Mouse (Mus musculus) cortical plate, adult 2 months (tissue): ENCODE measurements around the gene Nin. TPM values are rescaled to one million over a fixed set of nuclear protein-coding genes. Genes with fewer than 3 reads are reported as not detected.
"Not testable (repeated sequence)": the region's sequence is repeated elsewhere in the genome, so short reads cannot be mapped to it uniquely, and the experiment has no call there.

ENCODE experiments used
- H3K27ac ChIP-seq: fragments of 200-500 bp; 2 replicates; pipeline ENCODE4 v1.5.1; 2012; ENCODE audit warnings: low read length, control low read depth, inconsistent platforms; ENCODE audit not compliant: insufficient read depth
- H3K4me1 ChIP-seq: fragments of 200-500 bp; 2 replicates; pipeline ENCODE4 v1.6.1; 2011; ENCODE audit warnings: low read length; ENCODE audit not compliant: control insufficient read depth, insufficient read depth
- H3K4me3 ChIP-seq: fragments of 200-500 bp; 2 replicates; pipeline ENCODE4 v1.5.1; 2011; ENCODE audit warnings: mild to moderate bottlenecking, low read length, control low read depth; ENCODE audit not compliant: insufficient read depth
- CTCF ChIP-seq: fragments of 200-500 bp; IDR thresholded peaks from 2 replicates; pipeline ENCODE4 v1.5.1; 2011; ENCODE audit warnings: mild to moderate bottlenecking, control low read depth, low read length; ENCODE audit not compliant: insufficient read depth; ENCODE audit errors: extremely low read depth
- POLR2A ChIP-seq: fragments of 200-500 bp; IDR thresholded peaks from 2 replicates; pipeline ENCODE4 v1.6.1; 2011; ENCODE audit warnings: mild to moderate bottlenecking, low read length, control low read depth; ENCODE audit not compliant: insufficient read depth; ENCODE audit errors: extremely low read depth
- polyA plus RNA-seq: library from polyadenylated mRNA; depleted of rRNA; stranded (reverse); fragments of >200 nt; gene quantifications from 2 replicates; pipeline ENCODE4 v1.2.3, GENCODE M21; 2012; rRNA removed

The Nin gene
- 31.2 and 31.6 TPM in 2 replicates for polyA plus RNA-seq

DNA sequence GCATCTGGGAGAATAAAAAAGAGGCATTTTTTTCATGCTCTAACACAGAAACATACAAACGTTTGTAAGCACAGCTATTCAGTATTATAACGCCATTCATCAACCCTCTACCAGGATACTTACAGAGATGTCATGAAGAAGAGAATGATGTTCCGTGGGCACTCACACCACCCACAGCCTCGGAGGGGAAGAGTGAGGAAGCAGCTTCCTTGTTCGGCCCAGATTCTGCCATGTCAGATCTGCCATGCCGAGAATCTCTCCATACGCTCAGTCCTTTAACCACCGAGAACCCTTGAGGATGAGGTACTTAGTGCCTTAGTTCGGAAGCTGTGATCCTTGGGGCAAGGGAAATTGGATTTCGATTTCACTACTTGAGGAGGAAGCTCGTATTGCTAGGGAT, at the start of gene Nin:
TSS of gene Nin (minus strand) at position 367 of the 400 bp plus-strand sequence.
- 0 out of 2 replicates have a peak within 1 kb of the TSS, but pooled peaks have one; percentile 15 for H3K27ac ChIP-seq
- H3K4me1 ChIP-seq: no peaks in the 10 kb centered on the region
- no peak for TF ChIP-seq POLR2A
- TF ChIP-seq CTCF: no peak
- peak within 1 kb of the TSS; percentile 88 for H3K4me3 ChIP-seq

DNA sequence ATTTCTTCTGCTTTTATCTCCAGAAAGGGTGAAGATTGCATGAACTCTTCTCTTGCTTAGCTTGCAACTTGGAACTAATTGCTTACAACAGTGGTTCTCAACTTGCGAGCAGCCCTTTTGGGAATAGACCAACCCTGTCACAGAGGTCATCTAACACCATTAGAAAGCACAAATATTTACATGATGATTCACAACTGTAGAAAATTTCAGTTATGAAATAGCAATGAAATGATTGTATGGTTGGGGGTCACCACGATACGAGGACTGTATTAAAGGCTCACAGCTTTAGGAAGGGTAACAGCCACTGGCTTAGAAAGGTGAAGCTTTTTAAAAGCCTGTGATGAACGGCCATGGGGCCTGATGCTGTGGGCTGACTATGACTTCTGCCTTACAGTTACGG, 47.5 kb upstream of the Nin start:
- TF ChIP-seq POLR2A (no peak), CTCF (no peak)
- Histone ChIP-seq H3K4me3 (no peak overlapping the region), H3K27ac (no peak overlapping the region), H3K4me1 (peaks cover 3% of the 10 kb centered on the region)

DNA sequence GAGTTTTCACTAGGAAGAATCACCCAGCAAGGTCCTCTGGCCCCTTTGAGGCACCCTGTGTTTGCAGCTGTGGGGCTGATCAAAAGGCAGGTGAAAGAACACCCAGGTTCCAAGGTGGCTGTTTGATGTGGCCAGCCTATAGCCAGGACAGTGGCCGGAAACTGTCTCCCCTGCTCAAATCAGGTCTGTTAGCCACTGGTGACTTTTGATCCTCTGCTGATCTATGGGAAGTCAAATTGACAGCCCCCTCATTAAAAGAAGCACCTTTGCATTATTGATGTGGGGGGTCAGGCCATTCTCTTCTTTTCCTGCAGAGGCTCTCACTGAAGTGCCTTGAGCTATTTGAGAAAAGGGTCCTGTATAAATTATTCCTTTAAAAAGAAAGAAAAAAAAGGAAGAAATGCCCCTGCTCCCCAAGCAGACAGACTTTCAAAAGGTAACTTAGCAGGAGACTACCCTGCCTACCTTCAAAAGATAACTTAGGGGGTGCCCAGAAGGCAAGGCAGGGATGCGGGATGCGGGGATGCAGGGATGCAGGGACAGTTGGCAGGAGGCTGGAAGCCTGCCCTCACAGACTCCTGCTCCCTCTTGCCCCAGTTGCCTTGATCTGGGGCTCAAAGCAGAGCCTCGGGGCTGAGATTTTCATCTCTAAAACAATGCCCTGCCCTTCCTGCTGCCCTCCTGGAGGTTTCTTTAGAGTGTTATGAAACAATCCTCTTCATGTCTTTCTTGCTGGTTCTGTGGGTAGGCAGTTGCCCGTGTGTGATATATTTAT, 44.0 kb upstream of the Nin start:
- Histone ChIP-seq H3K4me1 (peaks cover 3% of the 10 kb centered on the region), H3K27ac (no peak overlapping the region), H3K4me3 (no peak overlapping the region)
- no peak for TF ChIP-seq POLR2A
- no peak for TF ChIP-seq CTCF

DNA sequence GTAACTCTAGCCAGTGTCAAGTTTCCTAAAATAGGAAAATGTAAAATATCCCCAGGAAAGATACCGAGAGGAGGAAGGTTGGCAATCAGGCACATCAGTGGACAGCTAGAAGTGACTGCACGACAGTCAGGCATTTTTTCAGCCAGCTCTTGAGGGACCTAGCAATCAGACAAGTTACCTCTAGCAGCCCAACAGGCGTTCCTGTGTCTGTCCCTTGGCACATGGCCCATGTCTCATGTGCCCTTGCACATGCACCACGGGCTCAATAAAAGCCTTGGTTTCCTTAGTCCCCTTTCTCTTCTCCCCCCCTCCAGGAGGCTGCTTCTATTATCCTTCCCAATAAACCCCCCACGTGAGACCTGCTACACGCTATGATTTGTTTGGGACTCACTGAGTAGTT, 42.7 kb upstream of the Nin start:
- Histone ChIP-seq H3K4me3 (no peak overlapping the region), H3K4me1 (peaks cover 3% of the 10 kb centered on the region), H3K27ac (no peak overlapping the region)
- no peak for TF ChIP-seq POLR2A

DNA sequence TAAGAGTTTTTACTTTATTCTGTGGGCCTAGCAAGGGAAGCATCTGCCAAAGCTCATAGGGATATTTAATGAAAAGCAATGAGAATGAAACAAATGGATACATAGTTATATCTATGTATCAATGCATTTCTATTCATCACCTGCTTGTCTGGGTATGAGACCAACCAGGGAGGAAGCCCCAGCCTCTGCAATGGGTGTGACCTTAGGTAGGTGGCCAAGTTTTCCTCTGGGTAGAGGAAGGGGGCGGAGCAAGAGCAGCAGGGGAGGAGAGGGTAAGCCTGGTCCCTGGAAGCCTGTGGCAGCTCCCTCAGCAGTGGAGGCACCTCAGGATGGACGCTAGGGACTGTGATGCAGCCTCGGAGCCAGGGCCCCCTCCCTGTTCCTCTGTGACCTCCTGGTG, 40.3 kb upstream of the Nin start, which contains the start of gene Abhd12b:
TSS of gene Abhd12b (plus strand) at position 301 of the 400 bp plus-strand sequence.
- peaks cover 3% of the 10 kb centered on the region for H3K4me1 ChIP-seq
- TF ChIP-seq CTCF (no peak), POLR2A (no peak)
- H3K27ac ChIP-seq: no peak within 1 kb of the TSS
- H3K4me3 ChIP-seq: no peak within 1 kb of the TSS

DNA sequence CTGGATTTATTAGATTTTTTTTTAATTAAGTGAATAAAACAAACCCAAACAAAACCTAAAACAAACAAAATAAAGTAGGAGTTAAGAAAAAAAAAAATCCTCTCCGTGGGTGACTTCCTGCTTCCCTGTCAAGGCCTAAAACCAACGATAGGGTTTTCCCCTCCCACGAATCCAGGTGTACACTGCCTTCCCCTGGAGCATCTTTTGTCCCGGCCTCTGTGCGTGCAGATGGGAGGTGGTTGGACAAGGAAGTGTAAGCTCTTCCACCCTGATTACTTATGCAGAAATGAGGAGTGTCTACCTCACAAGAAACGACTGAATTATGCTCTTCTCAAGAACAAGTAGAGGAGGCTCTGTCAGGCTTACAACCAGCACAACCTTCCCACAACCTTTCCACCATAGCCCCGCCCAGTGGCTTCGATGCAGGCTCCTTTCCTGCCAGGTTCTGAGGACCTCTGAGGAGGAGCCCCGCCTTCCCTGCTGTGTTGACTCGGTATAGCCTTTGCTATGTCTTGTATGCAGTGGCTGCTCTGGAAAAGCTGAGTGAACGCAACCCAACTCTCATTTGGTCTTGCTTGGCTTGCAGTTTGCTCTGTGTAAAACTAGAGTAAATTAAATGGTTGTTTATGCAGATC, 35.2 kb upstream of the Nin start:
- Histone ChIP-seq H3K27ac (no peak overlapping the region), H3K4me1 (peaks cover 1% of the 10 kb centered on the region; the same call in 1 of the 2 replicates), H3K4me3 (peak overlapping the region; percentile 11; the same call in 1 of the 2 replicates)
- TF ChIP-seq POLR2A (no peak), CTCF (no peak)

DNA sequence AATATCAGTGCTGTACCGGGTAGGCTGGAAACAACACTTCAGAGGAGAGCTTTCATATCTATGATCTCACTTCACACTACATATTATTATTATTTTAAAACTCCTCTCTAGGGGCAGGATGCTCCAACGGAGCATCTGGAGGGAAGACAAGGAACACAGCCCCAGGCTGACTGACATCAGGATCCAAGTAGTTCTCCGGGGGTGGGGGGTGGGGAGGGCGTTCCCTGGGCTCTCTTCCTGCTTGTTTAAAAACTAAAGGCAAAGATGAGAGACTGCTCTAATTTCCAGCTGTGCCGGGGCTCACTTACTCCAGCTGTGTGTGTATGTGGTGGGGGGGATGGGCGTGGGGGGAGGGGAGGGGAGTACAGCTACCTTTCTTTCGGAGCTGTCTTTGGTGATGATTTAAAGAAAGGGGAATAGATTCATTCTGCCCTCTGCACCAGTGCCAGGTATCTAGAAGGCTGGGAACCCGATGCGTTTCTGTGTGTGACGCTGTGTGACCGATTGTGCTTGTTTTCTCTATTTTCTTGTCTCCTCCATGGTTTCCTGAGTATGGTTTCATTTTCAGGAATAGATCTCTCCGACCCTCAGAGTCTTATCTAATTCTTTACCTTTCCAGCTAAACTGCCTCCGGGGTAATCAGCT, 34.6 kb upstream of the Nin start:
- TF ChIP-seq POLR2A (no peak), CTCF (no peak)
- peaks cover 1% of the 10 kb centered on the region; the same call in 1 of the 2 replicates for H3K4me1 ChIP-seq
- H3K27ac ChIP-seq: no peak overlapping the region
- H3K4me3 ChIP-seq: peak overlapping the region; percentile 11

DNA sequence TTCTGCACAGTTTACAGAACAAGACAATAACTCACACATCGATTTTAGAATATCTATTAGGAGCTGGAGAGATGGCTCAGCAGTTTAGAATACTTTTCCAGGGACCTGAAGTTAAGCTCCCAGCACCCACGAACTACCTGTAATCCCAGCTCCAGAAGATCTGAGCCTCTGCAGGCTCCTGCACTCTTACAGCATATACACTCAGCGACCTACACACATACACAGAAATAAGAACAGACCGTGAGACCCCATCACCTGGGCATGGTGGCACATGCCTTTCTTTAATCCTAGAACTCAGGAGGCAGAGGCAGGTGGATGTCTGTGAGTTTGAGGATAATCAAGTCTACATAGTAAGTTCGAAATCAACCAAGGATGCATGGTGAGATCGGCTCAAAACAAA, 32.1 kb upstream of the Nin start:
- no peak overlapping the region for H3K27ac ChIP-seq
- H3K4me1 ChIP-seq: peaks cover 1% of the 10 kb centered on the region; the same call in 1 of the 2 replicates
- TF ChIP-seq POLR2A (no peak), CTCF (no peak)
- H3K4me3 ChIP-seq: no peak overlapping the region

DNA sequence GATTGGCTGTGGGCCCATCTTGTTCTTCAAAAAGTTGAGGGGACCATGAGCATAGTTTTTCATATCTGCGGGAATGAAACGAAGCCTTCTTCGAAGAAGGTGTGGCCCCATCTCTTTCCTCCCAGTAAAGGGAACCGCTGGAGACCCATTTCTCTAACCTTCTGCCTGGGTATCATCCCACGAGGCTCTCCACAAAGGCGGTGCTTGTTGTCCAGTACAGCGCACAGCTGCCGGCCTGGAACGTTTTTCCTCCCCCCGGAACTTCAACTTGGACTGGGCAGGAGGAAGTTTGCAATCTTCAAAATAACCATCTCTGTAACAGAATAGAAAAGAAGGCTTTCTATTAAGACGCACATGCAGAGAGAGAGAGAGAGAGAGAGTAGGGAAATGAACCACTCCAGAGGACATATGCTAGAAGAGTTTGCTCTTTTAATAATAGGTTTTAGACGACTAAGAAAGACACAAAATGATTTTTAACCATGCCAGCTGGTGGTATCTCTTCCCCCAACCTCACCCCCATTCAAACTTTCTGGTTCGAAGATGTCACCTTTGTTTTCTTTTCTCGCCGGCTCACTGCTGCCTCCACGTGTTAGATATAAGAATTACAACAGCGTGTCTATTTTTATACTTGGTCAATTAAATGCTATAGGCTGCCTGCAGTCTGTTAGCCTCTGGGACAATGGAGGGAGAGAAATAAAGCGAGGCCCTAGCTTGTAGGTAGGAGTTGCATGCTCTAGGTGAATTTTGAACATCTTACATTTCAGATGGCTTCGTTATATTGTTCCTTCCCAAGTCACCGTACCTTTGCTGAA, 31.3 kb upstream of the Nin start:
- H3K4me3 ChIP-seq: no peak overlapping the region
- TF ChIP-seq POLR2A: no peak
- TF ChIP-seq CTCF: peak; percentile 67; the same call in 1 of the 2 replicates

DNA sequence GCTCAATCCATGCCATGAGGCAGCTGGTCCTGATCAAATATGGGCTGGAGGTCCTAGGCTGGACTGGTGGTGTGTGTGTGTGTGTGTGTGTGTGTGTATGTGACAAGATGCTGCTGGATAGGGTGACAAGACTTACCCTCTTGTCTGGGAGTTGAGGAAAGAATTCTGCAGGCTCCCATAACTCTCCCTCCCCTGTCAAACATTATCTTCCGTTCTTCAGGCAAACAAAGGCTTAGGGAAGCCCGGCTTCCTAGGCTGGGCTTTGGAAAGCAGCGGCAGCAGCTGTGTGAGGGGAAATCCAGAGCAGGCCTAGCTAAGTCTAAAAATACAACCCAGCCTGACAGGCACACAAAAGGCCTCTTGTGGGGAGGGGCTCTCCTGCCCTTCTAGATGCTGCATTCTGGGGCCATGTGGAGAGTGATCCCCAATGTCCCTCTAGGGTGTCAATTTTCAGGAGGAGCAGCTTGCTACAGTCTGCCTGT, 30.6 kb upstream of the Nin start:
- not testable (repeated sequence) for H3K4me3 ChIP-seq, H3K4me1 ChIP-seq, H3K27ac ChIP-seq

More for the DNA sequence above, 31.3 kb upstream of the Nin start:
- H3K27ac ChIP-seq: no peak overlapping the region
- H3K4me1 ChIP-seq: peaks cover 1% of the 10 kb centered on the region; the same call in 1 of the 2 replicates
